Mouse (Mus musculus) embryonic facial prominence, embryonic 12.5 days (tissue): ENCODE measurements around the gene Ptpra. TPM values are rescaled to one million over a fixed set of nuclear protein-coding genes. Genes with fewer than 3 reads are reported as not detected.

Source experiments
- ATAC-seq: fragments of 200-750 bp; cut with Nextera tagmentation; 2 replicates; pipeline ENCODE4 v1.8.0; 2017; ENCODE audit not compliant: insufficient number of reproducible peaks, insufficient read depth, low FRiP score, low TSS enrichment
- H3K27ac ChIP-seq: fragments of 300-500 bp; sonication (generic); 2 replicates; pipeline ENCODE4 v1.5.1; 2016; ENCODE audit warnings: mild to moderate bottlenecking
- H3K27me3 ChIP-seq: fragments of 300-500 bp; sonication (generic); 2 replicates; pipeline ENCODE4 v1.6.1; 2016; ENCODE audit warnings: mild to moderate bottlenecking, moderate library complexity
- H3K36me3 ChIP-seq: fragments of 300-500 bp; sonication (generic); 2 replicates; pipeline ENCODE4 v1.6.1; 2016; ENCODE audit warnings: mild to moderate bottlenecking
- H3K4me1 ChIP-seq: fragments of 300-500 bp; sonication (generic); 2 replicates; pipeline ENCODE4 v1.6.1; 2016
- H3K4me2 ChIP-seq: fragments of 300-500 bp; sonication (generic); replicated peaks from 2 replicates; pipeline ENCODE4 v1.6.1; 2016; ENCODE audit warnings: mild to moderate bottlenecking, moderate library complexity
- H3K4me3 ChIP-seq: fragments of 300-500 bp; sonication (generic); 2 replicates; pipeline ENCODE4 v1.5.1; 2016; ENCODE audit warnings: mild to moderate bottlenecking
- H3K9ac ChIP-seq: fragments of 300-500 bp; sonication (generic); 2 replicates; pipeline ENCODE4 v1.6.1; 2016; ENCODE audit warnings: mild to moderate bottlenecking, moderate library complexity
- H3K9me3 ChIP-seq: fragments of 300-500 bp; sonication (generic); 2 replicates; pipeline ENCODE4 v1.6.1; 2016; ENCODE audit warnings: mild to moderate bottlenecking, moderate library complexity
- WGBS: fragments of 180-500 bp; shearing (Covaris S2); methylation state at CpG from one replicate; pipeline ENCODE4 v1.1.7; 2016; 5-methylcytosine and 5-hydroxymethylcytosine counted together
- polyA plus RNA-seq: library from polyadenylated mRNA; unstranded; fragments of >200 nt; fragmentation: Nextera tagmentation; extraction: Ambion mirVana; gene quantifications from 2 replicates; pipeline ENCODE4 v1.2.1, GENCODE M21; 2016

Ptpra gene
- polyA plus RNA-seq, 1 experiment from 2014 or later: 131 TPM

DNA sequence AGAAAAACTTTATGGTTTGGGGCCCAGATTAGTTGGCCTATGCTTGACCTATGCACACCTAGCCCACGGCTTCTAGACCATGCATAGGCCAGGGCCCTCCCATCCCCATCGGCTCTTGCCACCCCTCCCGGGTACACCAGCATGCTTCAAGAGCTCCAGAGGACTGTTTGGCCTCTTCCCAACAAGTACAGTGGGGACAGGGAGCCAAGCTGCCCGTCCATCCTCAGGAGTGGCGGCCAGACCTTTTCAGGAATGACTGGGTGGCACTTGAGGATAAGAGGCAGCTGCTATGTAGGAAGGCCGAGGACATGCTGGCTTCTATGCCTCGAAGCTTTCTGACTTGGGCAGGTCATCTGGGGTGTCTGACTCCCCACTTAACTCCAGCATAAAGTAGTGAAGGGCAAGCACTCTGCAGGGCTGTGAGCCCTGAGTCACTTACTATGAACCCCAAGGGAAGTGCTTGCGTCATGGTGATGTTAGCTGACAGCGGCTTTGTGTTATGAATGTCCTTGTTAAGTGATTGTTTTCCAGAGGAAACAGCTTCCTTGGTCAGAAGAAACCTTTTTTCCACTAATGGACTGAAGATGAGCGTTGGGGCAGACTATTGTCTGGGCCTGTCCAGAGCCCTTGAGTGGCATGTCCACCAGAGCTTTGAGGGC is 134.0 kb downstream of the Ptpra start:
- no peak for ATAC-seq
- H3K4me1 ChIP-seq: peaks cover 9% of the 10 kb centered on the region; the same call in 1 of the 2 replicates
- peaks cover 41% of the 10 kb centered on the region for H3K27me3 ChIP-seq

GRCm38 (mm10) chr2:130586016-130586415 is 135.9 kb downstream of the Ptpra start:
- Histone ChIP-seq H3K9ac (no peak overlapping the region), H3K36me3 (peaks cover 11% of the 10 kb centered on the region), H3K27ac (no peak overlapping the region), H3K4me2 (no peak overlapping the region), H3K9me3 (no peaks in the 10 kb centered on the region), H3K4me1 (no peaks in the 10 kb centered on the region), H3K4me3 (no peak overlapping the region), H3K27me3 (peaks cover 21% of the 10 kb centered on the region)
- 87% methylated on average over 6 of the region's 6 CpGs for WGBS
- no peak for ATAC-seq

More for the DNA sequence above, 134.0 kb downstream of the Ptpra start:
- Histone ChIP-seq H3K4me3 (no peak overlapping the region), H3K27ac (no peak overlapping the region), H3K9me3 (no peaks in the 10 kb centered on the region), H3K4me2 (no peak overlapping the region), H3K36me3 (no peaks in the 10 kb centered on the region), H3K9ac (no peak overlapping the region)
- WGBS: 81% methylated on average over 10 of the region's 10 CpGs

GRCm38 (mm10) chr2:130588373-130588772 is 138.3 kb downstream of the Ptpra start:
- Histone ChIP-seq H3K27me3 (no peaks in the 10 kb centered on the region), H3K9me3 (no peaks in the 10 kb centered on the region), H3K27ac (no peak overlapping the region), H3K4me1 (no peaks in the 10 kb centered on the region), H3K36me3 (peaks cover 21% of the 10 kb centered on the region), H3K4me2 (no peak overlapping the region), H3K9ac (no peak overlapping the region), H3K4me3 (no peak overlapping the region)
- 88% methylated on average over 2 of the region's 2 CpGs for WGBS
- no peak for ATAC-seq

GRCm38 (mm10) chr2:130589157-130589556 is 139.1 kb downstream of the Ptpra start:
- no peaks in the 10 kb centered on the region for H3K27me3 ChIP-seq
- no peaks in the 10 kb centered on the region for H3K9me3 ChIP-seq
- no peak overlapping the region for H3K9ac ChIP-seq
- H3K4me2 ChIP-seq: no peak overlapping the region
- no peaks in the 10 kb centered on the region for H3K4me1 ChIP-seq
- H3K4me3 ChIP-seq: no peak overlapping the region
- no peak for ATAC-seq
- 73% methylated on average over 4 of the region's 4 CpGs for WGBS
- H3K27ac ChIP-seq: no peak overlapping the region
- H3K36me3 ChIP-seq: peaks cover 24% of the 10 kb centered on the region

- WGBS: 93% methylated on average over 2 of the region's 2 CpGs
Measured at GRCm38 (mm10) chr2:130589761-130590160, 139.7 kb downstream of the Ptpra start.

DNA sequence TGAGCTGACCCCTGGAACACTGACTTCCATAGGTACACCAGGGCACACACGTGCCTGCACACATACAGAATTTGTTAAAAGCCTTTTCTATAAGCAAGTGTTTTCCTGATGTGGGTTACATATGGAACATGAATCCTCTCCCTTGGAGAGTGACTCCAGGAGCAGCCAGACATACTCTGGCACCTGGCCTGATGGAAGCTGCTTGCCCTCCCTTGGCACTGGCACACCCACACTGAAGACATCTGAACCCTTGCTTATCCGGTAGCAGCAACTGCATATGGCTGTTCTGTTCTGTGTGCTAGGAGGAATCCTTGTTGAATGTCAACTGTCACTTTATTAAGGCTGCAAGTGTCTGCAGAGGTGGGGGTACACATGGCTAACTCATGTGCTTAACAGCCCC is 140.9 kb downstream of the Ptpra start:
- H3K36me3 ChIP-seq: peaks cover 40% of the 10 kb centered on the region
- H3K27ac ChIP-seq: no peak overlapping the region
- H3K9ac ChIP-seq: no peak overlapping the region
- no peak overlapping the region for H3K4me3 ChIP-seq
- no peaks in the 10 kb centered on the region for H3K27me3 ChIP-seq
- H3K9me3 ChIP-seq: no peaks in the 10 kb centered on the region
- ATAC-seq: no peak
- H3K4me1 ChIP-seq: no peaks in the 10 kb centered on the region
- no peak overlapping the region for H3K4me2 ChIP-seq
- 91% methylated on average over 2 of the region's 2 CpGs for WGBS

More at GRCm38 (mm10) chr2:130589761-130590160, 139.7 kb downstream of the Ptpra start:
- ATAC-seq: no peak
- Histone ChIP-seq H3K4me3 (no peak overlapping the region), H3K36me3 (peaks cover 29% of the 10 kb centered on the region), H3K27ac (no peak overlapping the region), H3K9me3 (no peaks in the 10 kb centered on the region), H3K4me1 (no peaks in the 10 kb centered on the region), H3K27me3 (no peaks in the 10 kb centered on the region), H3K9ac (no peak overlapping the region), H3K4me2 (no peak overlapping the region)

- 79% methylated on average over 1 of the region's 1 CpGs for WGBS
- no peak overlapping the region for H3K9ac ChIP-seq
- H3K36me3 ChIP-seq: peaks cover 72% of the 10 kb centered on the region
- no peaks in the 10 kb centered on the region for H3K27me3 ChIP-seq
- no peaks in the 10 kb centered on the region for H3K4me1 ChIP-seq
- H3K27ac ChIP-seq: no peak overlapping the region
- no peak overlapping the region for H3K4me3 ChIP-seq
- H3K9me3 ChIP-seq: no peaks in the 10 kb centered on the region
- no peak overlapping the region for H3K4me2 ChIP-seq
- ATAC-seq: no peak
Measured at GRCm38 (mm10) chr2:130595596-130595995, 145.5 kb downstream of the Ptpra start.

DNA sequence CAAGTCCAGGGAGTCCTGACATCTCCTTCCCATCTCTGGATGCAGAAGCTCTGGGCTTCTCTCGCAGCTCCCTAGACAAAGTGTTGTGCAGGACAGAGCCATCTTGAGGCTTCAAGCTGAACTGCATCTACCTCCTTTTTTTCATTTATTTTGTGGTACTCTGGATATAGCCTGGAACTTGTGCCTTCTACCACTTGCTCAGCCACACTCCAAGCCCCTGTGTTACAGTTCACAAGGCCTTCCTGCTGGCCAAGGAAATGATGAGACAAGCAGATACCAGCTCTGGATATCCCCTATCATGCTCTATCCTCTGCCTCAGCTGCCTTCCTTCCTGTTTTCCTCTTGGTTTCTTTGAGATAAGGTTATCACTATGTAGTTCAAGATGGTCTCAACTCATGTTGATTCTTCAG is 147.5 kb downstream of the Ptpra start:
- no peak overlapping the region for H3K9ac ChIP-seq
- no peak overlapping the region for H3K4me3 ChIP-seq
- no peaks in the 10 kb centered on the region for H3K4me1 ChIP-seq
- WGBS: 38% methylated on average over 1 of the region's 1 CpGs
- no peak for ATAC-seq
- H3K27ac ChIP-seq: no peak overlapping the region
- H3K9me3 ChIP-seq: no peaks in the 10 kb centered on the region
- no peak overlapping the region for H3K4me2 ChIP-seq
- H3K27me3 ChIP-seq: no peaks in the 10 kb centered on the region
- peaks cover 65% of the 10 kb centered on the region for H3K36me3 ChIP-seq

DNA sequence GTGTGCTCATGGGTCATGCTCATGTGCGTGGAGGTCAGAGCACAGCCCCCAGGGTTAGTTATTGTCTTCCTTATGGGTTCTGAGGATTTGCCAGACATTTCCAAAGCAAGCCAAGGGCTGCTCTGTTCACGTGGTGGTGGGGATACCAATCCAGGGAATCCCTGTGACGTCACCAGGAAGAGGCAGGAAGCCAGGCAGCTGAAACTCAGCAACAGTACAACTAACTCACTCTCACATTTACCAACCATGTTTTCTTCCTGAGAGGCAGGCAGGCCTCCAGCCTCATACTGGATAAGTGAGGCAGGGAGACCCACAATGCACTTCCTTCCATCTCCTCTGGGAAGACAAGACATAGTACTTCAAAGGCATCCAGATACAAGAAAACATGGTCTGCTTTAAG is 148.3 kb downstream of the Ptpra start:
- 71% methylated on average over 3 of the region's 3 CpGs for WGBS
- Histone ChIP-seq H3K36me3 (peaks cover 73% of the 10 kb centered on the region), H3K4me2 (no peak overlapping the region), H3K4me3 (no peak overlapping the region), H3K27ac (no peak overlapping the region), H3K9ac (no peak overlapping the region), H3K9me3 (no peaks in the 10 kb centered on the region), H3K4me1 (no peaks in the 10 kb centered on the region), H3K27me3 (no peaks in the 10 kb centered on the region)
- ATAC-seq: no peak

DNA sequence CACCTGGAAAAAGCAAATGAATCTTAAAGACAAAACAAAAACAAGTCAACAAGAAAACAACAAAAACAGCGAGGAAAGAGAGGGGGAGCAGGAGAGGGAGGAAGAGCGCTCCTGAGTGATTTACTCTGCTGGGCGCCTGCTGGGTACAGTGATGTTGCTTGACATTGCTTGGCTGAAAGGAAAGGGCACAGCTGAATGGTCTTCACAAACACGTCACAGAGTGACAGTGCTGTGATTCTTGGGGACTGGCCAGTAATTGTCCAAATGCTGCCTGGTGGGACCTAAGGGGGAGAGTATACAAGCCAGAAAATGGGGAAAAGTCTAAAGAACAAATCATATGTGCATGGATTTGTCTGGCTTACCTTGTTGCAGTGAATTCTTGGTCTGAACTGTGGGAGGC is 152.1 kb downstream of the Ptpra start:
- Histone ChIP-seq H3K9ac (no peak overlapping the region), H3K4me1 (no peaks in the 10 kb centered on the region), H3K4me2 (no peak overlapping the region), H3K27me3 (no peaks in the 10 kb centered on the region), H3K9me3 (no peaks in the 10 kb centered on the region), H3K27ac (no peak overlapping the region), H3K4me3 (no peak overlapping the region), H3K36me3 (peaks cover 56% of the 10 kb centered on the region)
- ATAC-seq: no peak
- 82% methylated on average over 4 of the region's 4 CpGs for WGBS
